Mouse (Mus musculus) G1E (cell line): ENCODE data around the gene Itga9.

ENCODE experiments used
- CTCF ChIP-seq: IDR thresholded peaks from 2 replicates; pipeline ENCODE4 v1.5.1; 2012; ENCODE audit warnings: low read depth, low read length, inconsistent platforms, mixed read lengths
- GATA1 ChIP-seq: IDR thresholded peaks from 2 replicates; pipeline ENCODE4 v1.6.1; 2012; ENCODE audit warnings: borderline replicate concordance, low read length, inconsistent platforms, mixed read lengths
- GATA2 ChIP-seq: IDR thresholded peaks from 2 replicates; pipeline ENCODE4 v1.6.1; 2012; ENCODE audit warnings: low read depth, low read length, inconsistent platforms, borderline replicate concordance

DNA sequence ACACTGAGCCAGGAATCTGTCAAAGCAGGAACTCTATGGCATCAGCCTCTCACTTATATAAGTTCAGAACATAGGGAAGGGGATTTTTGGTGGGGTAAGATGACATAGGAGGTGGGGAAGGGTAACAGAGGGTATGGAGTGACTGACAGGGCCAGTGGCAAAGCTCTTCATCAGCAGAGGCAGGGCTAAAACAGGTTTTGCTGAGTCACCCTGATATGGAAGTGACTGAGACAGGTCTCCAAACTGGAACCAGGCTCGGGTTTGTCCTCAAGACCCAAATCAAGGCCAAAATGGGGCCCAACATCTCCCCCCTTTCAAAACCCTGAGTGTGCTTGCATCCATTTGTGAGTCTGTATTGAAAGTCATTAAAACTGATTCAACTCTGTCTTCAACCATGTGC is 21.7 kb upstream of the Itga9 start:
- TF ChIP-seq CTCF (no peak), GATA1 (no peak), GATA2 (no peak)
